Mouse (Mus musculus) midbrain, embryonic 13.5 days (tissue): Measurements from ENCODE around the gene Sgms1. TPM values are rescaled to one million over a fixed set of nuclear protein-coding genes. Genes with fewer than 3 reads are reported as not detected.
"Not testable (repeated sequence)": the region's sequence is repeated elsewhere in the genome, so short reads cannot be mapped to it uniquely, and the experiment has no call there.

ENCODE experiments used
- ATAC-seq: fragments of 200-750 bp; cut with Nextera tagmentation; 2 replicates; pipeline ENCODE4 v1.8.0; 2017; ENCODE audit warnings: mild to moderate bottlenecking, moderate TSS enrichment, moderate library complexity
- H3K27ac ChIP-seq: fragments of 300-500 bp; sonication (generic); 2 replicates; pipeline ENCODE4 v1.5.1; 2015; ENCODE audit warnings: inconsistent platforms, mild to moderate bottlenecking, moderate library complexity
- H3K27me3 ChIP-seq: fragments of 300-500 bp; sonication (generic); 2 replicates; pipeline ENCODE4 v1.6.1; 2015; ENCODE audit warnings: mild to moderate bottlenecking, inconsistent platforms
- H3K36me3 ChIP-seq: fragments of 300-500 bp; sonication (generic); 2 replicates; pipeline ENCODE4 v1.6.1; 2015; ENCODE audit warnings: mild to moderate bottlenecking, inconsistent platforms
- H3K4me1 ChIP-seq: fragments of 300-500 bp; sonication (generic); replicated peaks from 2 replicates; pipeline ENCODE4 v1.6.1; 2015; ENCODE audit warnings: inconsistent platforms
- H3K4me2 ChIP-seq: fragments of 300-500 bp; sonication (generic); replicated peaks from 2 replicates; pipeline ENCODE4 v1.6.1; 2015; ENCODE audit warnings: moderate library complexity, mild to moderate bottlenecking, inconsistent platforms
- H3K4me3 ChIP-seq: fragments of 300-500 bp; sonication (generic); replicated peaks from 2 replicates; pipeline ENCODE4 v1.5.1; 2015; ENCODE audit warnings: mild to moderate bottlenecking, inconsistent platforms
- H3K9ac ChIP-seq: fragments of 300-500 bp; sonication (generic); replicated peaks from 2 replicates; pipeline ENCODE4 v1.6.1; 2015; ENCODE audit warnings: mild to moderate bottlenecking, inconsistent platforms
- H3K9me3 ChIP-seq: fragments of 300-500 bp; sonication (generic); 2 replicates; pipeline ENCODE4 v1.6.1; 2016; ENCODE audit warnings: mild to moderate bottlenecking, inconsistent platforms
- WGBS: fragments of 180-500 bp; shearing (Covaris S2); methylation state at CpG from one replicate; pipeline ENCODE4 v1.1.7; 2015; 5-methylcytosine and 5-hydroxymethylcytosine counted together
- polyA plus RNA-seq: library from polyadenylated mRNA; unstranded; fragments of >200 nt; fragmentation: Nextera tagmentation; extraction: Ambion mirVana; gene quantifications from 2 replicates; pipeline ENCODE4 v1.2.1, GENCODE M21; 2015

Gene Sgms1
- polyA plus RNA-seq, 1 experiment from 2014 or later: 12.7 TPM

- ATAC-seq: no peak
- no peak overlapping the region for H3K27ac ChIP-seq
Observed at GRCm38 (mm10) chr19:32365111-32365510, 24.4 kb downstream of the Sgms1 start.

GRCm38 (mm10) chr19:32363587-32363986 lies 25.9 kb downstream of the Sgms1 start:
- H3K4me1 ChIP-seq: peaks cover 4% of the 10 kb centered on the region; the same call in 1 of the 2 replicates
- WGBS: 84% methylated on average over 4 of the region's 4 CpGs
- no peaks in the 10 kb centered on the region for H3K36me3 ChIP-seq
- H3K9ac ChIP-seq: no peak overlapping the region
- no peak for ATAC-seq
- H3K4me3 ChIP-seq: no peak overlapping the region
- no peak overlapping the region for H3K27ac ChIP-seq
- no peaks in the 10 kb centered on the region for H3K9me3 ChIP-seq
- H3K4me2 ChIP-seq: no peak overlapping the region
- no peaks in the 10 kb centered on the region for H3K27me3 ChIP-seq

More at GRCm38 (mm10) chr19:32365111-32365510, 24.4 kb downstream of the Sgms1 start:
- H3K9me3 ChIP-seq: no peaks in the 10 kb centered on the region
- H3K9ac ChIP-seq: no peak overlapping the region
- H3K4me3 ChIP-seq: no peak overlapping the region
- H3K27me3 ChIP-seq: no peaks in the 10 kb centered on the region
- H3K4me2 ChIP-seq: no peak overlapping the region
- no peaks in the 10 kb centered on the region for H3K36me3 ChIP-seq
- WGBS: 89% methylated on average over 6 of the region's 6 CpGs
- H3K4me1 ChIP-seq: no peaks in the 10 kb centered on the region

GRCm38 (mm10) chr19:32362520-32362919 lies 27.0 kb downstream of the Sgms1 start:
- H3K9ac ChIP-seq: no peak overlapping the region
- H3K4me2 ChIP-seq: no peak overlapping the region
- H3K27me3 ChIP-seq: no peaks in the 10 kb centered on the region
- H3K9me3 ChIP-seq: no peaks in the 10 kb centered on the region
- ATAC-seq: no peak
- no peak overlapping the region for H3K27ac ChIP-seq
- no peaks in the 10 kb centered on the region for H3K36me3 ChIP-seq
- H3K4me1 ChIP-seq: peaks cover 4% of the 10 kb centered on the region; the same call in 1 of the 2 replicates
- H3K4me3 ChIP-seq: no peak overlapping the region
- 83% methylated on average over 3 of the region's 3 CpGs for WGBS

- no peaks in the 10 kb centered on the region for H3K36me3 ChIP-seq
- no peak overlapping the region for H3K9ac ChIP-seq
- H3K27me3 ChIP-seq: no peaks in the 10 kb centered on the region
- H3K4me3 ChIP-seq: no peak overlapping the region
- WGBS: 94% methylated on average over 1 of the region's 1 CpGs
- H3K4me1 ChIP-seq: peaks cover 4% of the 10 kb centered on the region; the same call in 1 of the 2 replicates
- H3K9me3 ChIP-seq: no peaks in the 10 kb centered on the region
- H3K27ac ChIP-seq: no peak overlapping the region
- no peak for ATAC-seq
- no peak overlapping the region for H3K4me2 ChIP-seq
Observed at GRCm38 (mm10) chr19:32360989-32361698, 28.4 kb downstream of the Sgms1 start.

GRCm38 (mm10) chr19:32360546-32360945 lies 29.0 kb downstream of the Sgms1 start:
- Histone ChIP-seq H3K4me2 (no peak overlapping the region), H3K27me3 (no peaks in the 10 kb centered on the region), H3K36me3 (no peaks in the 10 kb centered on the region), H3K27ac (no peak overlapping the region), H3K4me3 (no peak overlapping the region), H3K4me1 (peaks cover 6% of the 10 kb centered on the region; the same call in 1 of the 2 replicates), H3K9ac (no peak overlapping the region), H3K9me3 (no peaks in the 10 kb centered on the region)
- 80% methylated on average over 3 of the region's 3 CpGs for WGBS
- ATAC-seq: no peak

GRCm38 (mm10) chr19:32358699-32359517 lies 30.6 kb downstream of the Sgms1 start:
- H3K4me2 ChIP-seq: no peak overlapping the region
- no peak overlapping the region for H3K9ac ChIP-seq
- 40% methylated on average over 12 of the region's 12 CpGs for WGBS
- ATAC-seq: peak; percentile 80
- H3K27ac ChIP-seq: no peak overlapping the region
- no peaks in the 10 kb centered on the region for H3K36me3 ChIP-seq
- H3K4me3 ChIP-seq: no peak overlapping the region
- H3K9me3 ChIP-seq: no peaks in the 10 kb centered on the region
- H3K4me1 ChIP-seq: peaks cover 6% of the 10 kb centered on the region; the same call in 1 of the 2 replicates
- no peaks in the 10 kb centered on the region for H3K27me3 ChIP-seq

- WGBS: 91% methylated on average over 7 of the region's 7 CpGs
- not testable (repeated sequence) for H3K9ac ChIP-seq, H3K36me3 ChIP-seq, H3K4me2 ChIP-seq, ATAC-seq, H3K9me3 ChIP-seq, H3K27ac ChIP-seq, H3K27me3 ChIP-seq, H3K4me3 ChIP-seq, H3K4me1 ChIP-seq
Observed at GRCm38 (mm10) chr19:32358011-32358410, 31.5 kb downstream of the Sgms1 start.

- 73% methylated on average over 4 of the region's 4 CpGs for WGBS
- no peak overlapping the region for H3K4me2 ChIP-seq
- H3K9me3 ChIP-seq: no peaks in the 10 kb centered on the region
- no peak overlapping the region for H3K4me3 ChIP-seq
- no peak overlapping the region for H3K9ac ChIP-seq
- peak; percentile 68; the same call in 1 of the 2 replicates for ATAC-seq
- no peaks in the 10 kb centered on the region for H3K36me3 ChIP-seq
- H3K4me1 ChIP-seq: peaks cover 6% of the 10 kb centered on the region; the same call in 1 of the 2 replicates
- no peak overlapping the region for H3K27ac ChIP-seq
- no peaks in the 10 kb centered on the region for H3K27me3 ChIP-seq
Observed at GRCm38 (mm10) chr19:32356166-32356565, 33.3 kb downstream of the Sgms1 start.

GRCm38 (mm10) chr19:32353447-32353846 lies 36.1 kb downstream of the Sgms1 start:
- Histone ChIP-seq H3K4me2 (no peak overlapping the region), H3K36me3 (no peaks in the 10 kb centered on the region), H3K4me1 (peaks cover 6% of the 10 kb centered on the region; the same call in 1 of the 2 replicates), H3K27me3 (no peaks in the 10 kb centered on the region), H3K9ac (no peak overlapping the region), H3K4me3 (no peak overlapping the region), H3K27ac (no peak overlapping the region), H3K9me3 (no peaks in the 10 kb centered on the region)
- ATAC-seq: no peak
- WGBS: 95% methylated on average over 9 of the region's 9 CpGs

- Histone ChIP-seq H3K9me3 (no peaks in the 10 kb centered on the region), H3K27ac (no peak overlapping the region), H3K36me3 (0 out of 2 replicates have a peak, but pooled peaks cover 3% of the 10 kb centered on the region), H3K4me1 (peaks cover 19% of the 10 kb centered on the region), H3K27me3 (0 out of 2 replicates have a peak, but pooled peaks cover 3% of the 10 kb centered on the region), H3K4me3 (no peak overlapping the region), H3K9ac (no peak overlapping the region), H3K4me2 (no peak overlapping the region)
- 28% methylated on average over 7 of the region's 7 CpGs for WGBS
- peak; percentile 70; the same call in 1 of the 2 replicates for ATAC-seq
Observed at GRCm38 (mm10) chr19:32348955-32349654, 40.4 kb downstream of the Sgms1 start.

GRCm38 (mm10) chr19:32347491-32347890 lies 42.0 kb downstream of the Sgms1 start:
- H3K9me3 ChIP-seq: no peaks in the 10 kb centered on the region
- H3K27me3 ChIP-seq: 0 out of 2 replicates have a peak, but pooled peaks cover 3% of the 10 kb centered on the region
- WGBS: 91% methylated on average over 5 of the region's 5 CpGs
- H3K36me3 ChIP-seq: 0 out of 2 replicates have a peak, but pooled peaks cover 3% of the 10 kb centered on the region
- H3K27ac ChIP-seq: no peak overlapping the region
- H3K9ac ChIP-seq: no peak overlapping the region
- H3K4me3 ChIP-seq: no peak overlapping the region
- H3K4me2 ChIP-seq: no peak overlapping the region
- no peak for ATAC-seq
- H3K4me1 ChIP-seq: peaks cover 32% of the 10 kb centered on the region
